Mouse (Mus musculus): ENCODE results near the gene Cdc42ep2. TPM values are rescaled to one million over a fixed set of nuclear protein-coding genes. Genes with fewer than 3 reads are reported as not detected.

Cdc42ep2 gene
- polyA plus RNA-seq, 1 experiment from 2014 or later, result 7.5 TPM

- no peak overlapping the region for H3K9ac ChIP-seq (replicated peaks)
- H3K4me2 ChIP-seq (replicated peaks), result no peak overlapping the region
- no peaks in the 10 kb centered on the region for H3K36me3 ChIP-seq
- peaks cover 5% of the 10 kb centered on the region for H3K4me1 ChIP-seq (replicated peaks)
- no peak overlapping the region for H3K4me3 ChIP-seq (replicated peaks)
- no peaks in the 10 kb centered on the region for H3K9me3 ChIP-seq
- no peak for ATAC-seq
- WGBS, result 95% methylated on average over 7 of the region's 7 CpGs
- no peaks in the 10 kb centered on the region for H3K27me3 ChIP-seq
- no peak overlapping the region for H3K27ac ChIP-seq
Measured at GRCm38 (mm10) chr19:5879735-5880134, 44.9 kb downstream of the Cdc42ep2 start.

DNA sequence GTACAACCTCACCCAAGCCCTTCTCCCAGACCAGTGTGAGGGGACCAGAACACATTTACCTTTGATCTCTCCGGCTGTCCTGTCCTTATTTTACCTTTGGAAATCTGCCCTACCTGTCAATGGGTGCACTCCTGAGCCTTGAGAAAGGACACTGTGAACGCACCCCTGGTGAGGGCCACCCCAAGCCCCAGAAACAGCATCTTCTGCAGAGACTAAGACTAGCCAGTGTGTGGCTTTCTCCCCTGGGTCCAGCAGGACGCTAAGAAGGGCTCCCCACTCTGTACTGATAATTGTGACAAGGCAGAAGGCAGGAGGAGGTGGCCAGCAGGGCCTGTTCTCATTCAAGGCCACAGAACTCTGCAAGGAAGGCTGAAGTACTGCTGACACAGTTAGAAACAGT is 45.7 kb downstream of the Cdc42ep2 start:
- Histone ChIP-seq H3K27ac (no peak overlapping the region), H3K9ac (replicated peaks) (0 out of 2 replicates have a peak overlapping the region, but pooled peaks have one; percentile 10), H3K27me3 (no peaks in the 10 kb centered on the region), H3K4me1 (replicated peaks) (peaks cover 13% of the 10 kb centered on the region), H3K4me3 (replicated peaks) (no peak overlapping the region), H3K9me3 (no peaks in the 10 kb centered on the region), H3K4me2 (replicated peaks) (no peak overlapping the region), H3K36me3 (no peaks in the 10 kb centered on the region)
- 75% methylated on average over 3 of the region's 3 CpGs for WGBS
- no peak for ATAC-seq

- H3K4me3 ChIP-seq (replicated peaks), result no peak overlapping the region
- H3K36me3 ChIP-seq, result no peaks in the 10 kb centered on the region
- peak overlapping the region; percentile 10; the same call in 1 of the 2 replicates for H3K9ac ChIP-seq (replicated peaks)
- no peak overlapping the region for H3K4me2 ChIP-seq (replicated peaks)
- no peak overlapping the region for H3K27ac ChIP-seq
- H3K27me3 ChIP-seq, result no peaks in the 10 kb centered on the region
- no peaks in the 10 kb centered on the region for H3K9me3 ChIP-seq
- peaks cover 18% of the 10 kb centered on the region for H3K4me1 ChIP-seq (replicated peaks)
- 83% methylated on average over 7 of the region's 7 CpGs for WGBS
- ATAC-seq, result no peak
Measured at GRCm38 (mm10) chr19:5878362-5878722, 46.3 kb downstream of the Cdc42ep2 start.

DNA sequence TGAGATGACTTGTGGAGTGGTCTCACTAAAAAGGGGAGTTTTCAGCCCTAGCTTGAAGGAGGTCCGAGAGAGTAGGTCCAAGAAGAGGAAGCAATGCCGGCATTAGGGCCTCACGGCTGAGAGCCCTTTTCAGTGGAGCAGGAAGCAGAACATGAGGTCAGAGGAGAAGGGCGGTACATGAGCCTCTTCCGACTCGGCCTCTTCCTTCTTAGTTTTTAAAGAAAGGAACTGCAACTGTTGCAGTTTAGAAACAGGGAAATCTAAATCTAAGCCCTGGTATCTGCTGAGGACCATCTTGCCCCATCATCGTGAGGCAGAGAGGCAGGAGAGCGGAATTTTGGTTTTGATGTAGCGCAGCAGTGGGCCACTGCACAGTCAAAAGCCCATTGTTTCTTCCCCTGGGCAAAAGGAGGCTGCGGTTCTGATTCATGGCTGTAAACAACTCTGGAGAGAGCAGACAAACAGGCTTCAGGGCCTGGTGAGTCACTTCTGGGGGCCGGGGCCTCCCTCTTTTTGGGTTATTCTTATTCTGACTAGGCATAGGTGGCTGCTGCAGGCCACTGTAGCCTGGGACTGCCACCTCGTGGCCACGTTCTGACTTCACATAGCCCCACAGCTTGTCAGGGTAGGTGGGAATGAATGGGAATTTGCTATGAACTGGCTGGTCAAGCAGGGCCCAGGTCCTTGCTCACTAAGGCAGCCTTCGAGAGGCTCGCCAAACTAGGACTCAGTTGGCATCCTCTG is 46.8 kb downstream of the Cdc42ep2 start, which contains the start of gene Slc25a45:
TSS of gene Slc25a45 (plus strand) at position 191 of the 744 bp plus-strand sequence.
- H3K27ac ChIP-seq, result no peak within 1 kb of the TSS
- H3K4me2 ChIP-seq (replicated peaks), result no peak within 1 kb of the TSS
- H3K4me3 ChIP-seq (replicated peaks), result no peak within 1 kb of the TSS
- H3K9ac ChIP-seq (replicated peaks), result peak within 1 kb of the TSS; percentile 25; the same call in 1 of the 2 replicates
- H3K4me1 ChIP-seq (replicated peaks), result peaks cover 23% of the 10 kb centered on the region
- H3K27me3 ChIP-seq, result no peaks in the 10 kb centered on the region
- H3K9me3 ChIP-seq, result no peaks in the 10 kb centered on the region
- peak; percentile 53; the same call in 1 of the 2 replicates for ATAC-seq
- H3K36me3 ChIP-seq, result peaks cover 3% of the 10 kb centered on the region; the same call in 1 of the 2 replicates
- WGBS, result 50% methylated on average over 15 of the region's 15 CpGs

DNA sequence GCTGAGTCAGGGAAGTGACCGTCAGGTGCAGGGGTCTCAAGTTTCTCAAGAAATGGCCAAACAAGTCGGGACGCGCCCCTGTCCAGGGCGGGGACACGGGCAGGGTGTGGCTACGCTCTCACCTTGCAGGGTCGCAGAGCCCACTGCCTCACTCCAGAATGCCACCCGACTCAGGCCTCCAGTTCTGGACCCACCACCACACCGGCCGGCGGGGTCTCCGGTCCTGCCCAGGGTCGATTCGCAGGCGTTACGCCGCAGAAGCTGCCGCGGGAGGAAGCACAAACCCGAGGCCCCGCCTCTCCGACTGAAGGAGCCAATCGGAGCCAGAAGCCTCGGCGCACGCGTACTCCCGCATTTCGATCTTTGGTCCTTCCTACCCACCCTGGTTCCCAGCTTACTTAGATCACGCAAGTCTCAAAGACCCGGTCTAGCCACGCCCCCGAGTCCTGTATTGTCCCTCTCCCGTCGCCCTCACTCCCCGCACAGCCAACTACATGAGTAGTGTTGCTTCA is 49.6 kb downstream of the Cdc42ep2 start, which contains the start of gene Frmd8:
TSS of gene Frmd8 (minus strand) at position 306 of the 512 bp plus-strand sequence.
- H3K27ac ChIP-seq, result peak within 1 kb of the TSS; percentile 63
- peak within 1 kb of the TSS; percentile 78 for H3K4me2 ChIP-seq (replicated peaks)
- peak within 1 kb of the TSS; percentile 77 for H3K4me3 ChIP-seq (replicated peaks)
- no peaks in the 10 kb centered on the region for H3K9me3 ChIP-seq
- peak; percentile 91 for ATAC-seq
- under 1% methylated on average over 37 of the region's 37 CpGs for WGBS
- H3K9ac ChIP-seq (replicated peaks), result peak within 1 kb of the TSS; percentile 88
- H3K27me3 ChIP-seq, result no peaks in the 10 kb centered on the region
- peaks cover 37% of the 10 kb centered on the region for H3K4me1 ChIP-seq (replicated peaks)
- peaks cover 18% of the 10 kb centered on the region; the same call in 1 of the 2 replicates for H3K36me3 ChIP-seq

DNA sequence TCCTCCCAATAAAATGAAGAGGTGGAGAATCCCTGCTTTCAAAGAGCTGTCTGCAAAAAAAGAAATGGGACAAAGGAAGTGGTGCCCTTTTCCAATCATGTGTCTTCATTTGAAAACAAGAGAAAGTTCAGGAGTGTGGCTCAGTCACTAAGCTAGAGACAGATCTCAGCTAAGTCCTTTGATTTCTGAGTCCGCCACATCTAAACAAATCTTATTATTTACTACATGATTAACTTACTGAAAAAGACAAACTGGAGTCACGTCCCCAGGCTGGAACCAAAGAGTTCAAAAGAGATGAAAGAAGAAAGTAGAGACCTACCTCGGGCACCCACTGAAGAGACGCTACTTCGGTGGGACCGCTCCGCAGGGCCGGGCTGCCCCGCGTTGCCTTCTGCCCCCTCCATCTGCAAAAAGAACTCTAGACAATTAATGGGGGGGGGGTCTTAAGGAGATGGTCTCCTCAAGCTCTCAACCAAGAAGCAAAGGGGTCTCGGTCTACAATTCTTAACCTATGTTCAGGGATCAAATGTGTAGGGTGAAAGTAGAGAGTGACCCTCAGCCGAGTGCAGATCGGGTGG is 50.1 kb downstream of the Cdc42ep2 start:
- ATAC-seq, result no peak
- no peak overlapping the region for H3K27ac ChIP-seq
- no peaks in the 10 kb centered on the region for H3K9me3 ChIP-seq
- peaks cover 23% of the 10 kb centered on the region for H3K36me3 ChIP-seq
- H3K4me3 ChIP-seq (replicated peaks), result peak overlapping the region; percentile 77
- peak overlapping the region; percentile 88 for H3K9ac ChIP-seq (replicated peaks)
- 8% methylated on average over 13 of the region's 13 CpGs for WGBS
- peaks cover 37% of the 10 kb centered on the region for H3K4me1 ChIP-seq (replicated peaks)
- peak overlapping the region; percentile 78 for H3K4me2 ChIP-seq (replicated peaks)
- H3K27me3 ChIP-seq, result no peaks in the 10 kb centered on the region

- no peak overlapping the region for H3K9ac ChIP-seq (replicated peaks)
- H3K4me2 ChIP-seq (replicated peaks), result no peak overlapping the region
- no peak overlapping the region for H3K27ac ChIP-seq
- WGBS, result 93% methylated on average over 19 of the region's 19 CpGs
- peaks cover 37% of the 10 kb centered on the region for H3K4me1 ChIP-seq (replicated peaks)
- peaks cover 36% of the 10 kb centered on the region for H3K36me3 ChIP-seq
- no peak for ATAC-seq
- H3K9me3 ChIP-seq, result no peaks in the 10 kb centered on the region
- no peak overlapping the region for H3K4me3 ChIP-seq (replicated peaks)
- no peaks in the 10 kb centered on the region for H3K27me3 ChIP-seq
Measured at GRCm38 (mm10) chr19:5872931-5873556, 51.6 kb downstream of the Cdc42ep2 start.

DNA sequence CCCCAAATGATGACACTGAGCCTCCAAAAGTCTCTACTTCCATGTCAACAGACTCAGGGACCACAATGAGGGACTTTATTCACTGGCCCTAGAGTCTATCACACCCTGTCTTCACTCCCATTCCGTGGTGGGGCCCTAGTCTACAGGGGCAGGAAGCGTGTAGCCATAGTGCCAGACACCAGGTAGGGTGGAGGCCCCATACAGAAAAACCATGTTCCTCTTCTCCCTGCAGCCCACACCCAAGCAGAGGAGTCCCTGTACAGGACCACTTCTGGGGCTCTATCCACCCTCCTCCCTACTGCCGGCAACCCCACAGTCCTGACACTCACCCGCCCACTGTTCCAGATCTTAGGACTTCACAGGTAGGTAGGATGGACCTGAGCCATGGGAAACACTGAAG is 52.1 kb downstream of the Cdc42ep2 start:
- ATAC-seq, result no peak
- no peak overlapping the region for H3K9ac ChIP-seq (replicated peaks)
- peaks cover 37% of the 10 kb centered on the region for H3K4me1 ChIP-seq (replicated peaks)
- no peaks in the 10 kb centered on the region for H3K27me3 ChIP-seq
- H3K27ac ChIP-seq, result no peak overlapping the region
- peaks cover 41% of the 10 kb centered on the region for H3K36me3 ChIP-seq
- no peak overlapping the region for H3K4me3 ChIP-seq (replicated peaks)
- WGBS, result 91% methylated on average over 4 of the region's 4 CpGs
- no peak overlapping the region for H3K4me2 ChIP-seq (replicated peaks)
- H3K9me3 ChIP-seq, result no peaks in the 10 kb centered on the region

- Histone ChIP-seq H3K27me3 (no peaks in the 10 kb centered on the region), H3K9ac (replicated peaks) (peak overlapping the region; percentile 32; the same call in 1 of the 2 replicates), H3K4me1 (replicated peaks) (peaks cover 37% of the 10 kb centered on the region), H3K4me2 (replicated peaks) (peak overlapping the region; percentile 14; the same call in 1 of the 2 replicates), H3K9me3 (no peaks in the 10 kb centered on the region), H3K4me3 (replicated peaks) (no peak overlapping the region), H3K27ac (peak overlapping the region; percentile 35; the same call in 1 of the 2 replicates), H3K36me3 (peaks cover 50% of the 10 kb centered on the region)
- no peak for ATAC-seq
- 58% methylated on average over 6 of the region's 6 CpGs for WGBS
Measured at GRCm38 (mm10) chr19:5871683-5872082, 52.9 kb downstream of the Cdc42ep2 start.

GRCm38 (mm10) chr19:5871273-5871672 is 53.3 kb downstream of the Cdc42ep2 start:
- Histone ChIP-seq H3K4me1 (replicated peaks) (peaks cover 37% of the 10 kb centered on the region), H3K9me3 (no peaks in the 10 kb centered on the region), H3K36me3 (peaks cover 53% of the 10 kb centered on the region), H3K9ac (replicated peaks) (peak overlapping the region; percentile 32; the same call in 1 of the 2 replicates), H3K27ac (peak overlapping the region; percentile 35; the same call in 1 of the 2 replicates), H3K4me2 (replicated peaks) (peak overlapping the region; percentile 14; the same call in 1 of the 2 replicates), H3K27me3 (no peaks in the 10 kb centered on the region), H3K4me3 (replicated peaks) (no peak overlapping the region)
- WGBS, result 5% methylated on average over 7 of the region's 7 CpGs
- ATAC-seq, result peak; percentile 35

GRCm38 (mm10) chr19:5868096-5868495 is 56.5 kb downstream of the Cdc42ep2 start:
- no peak for ATAC-seq

More at GRCm38 (mm10) chr19:5868096-5868495, 56.5 kb downstream of the Cdc42ep2 start:
- H3K4me2 ChIP-seq (replicated peaks), result no peak overlapping the region
- no peak overlapping the region for H3K4me3 ChIP-seq (replicated peaks)
- H3K27me3 ChIP-seq, result no peaks in the 10 kb centered on the region
- no peak overlapping the region for H3K9ac ChIP-seq (replicated peaks)
- 88% methylated on average over 6 of the region's 6 CpGs for WGBS
- peaks cover 83% of the 10 kb centered on the region for H3K36me3 ChIP-seq
- H3K27ac ChIP-seq, result no peak overlapping the region
- no peaks in the 10 kb centered on the region for H3K9me3 ChIP-seq
- H3K4me1 ChIP-seq (replicated peaks), result peaks cover 17% of the 10 kb centered on the region
